Mouse (Mus musculus) thymus, postnatal 36 days (tissue): ENCODE results near the gene Zfp74.
"Not testable (repeated sequence)": the region's sequence is repeated elsewhere in the genome, so short reads cannot be mapped to it uniquely, and the experiment has no call there.

Source experiments
- DNase-seq, 2 experiments: peaks; one replicate each; pipeline ENCODE4 v3.0.0; 2022; ENCODE audit warnings: mixed read lengths in 2 of 2

The Zfp74 gene

GRCm38 (mm10) chr7:29953513-29954401 is at the start of gene Zfp74:
Zfp74 (minus strand) TSS chr7:29954089.
- DNase-seq = peak; percentile 74 to 78

GRCm38 (mm10) chr7:30000601-30001000 is 46.7 kb upstream of the Zfp74 start:
- DNase-seq = no peak

GRCm38 (mm10) chr7:29995134-29995533 is 41.2 kb upstream of the Zfp74 start:
- no peak for DNase-seq

- DNase-seq = no peak
These were observed 39.5 kb upstream of the Zfp74 start for GRCm38 (mm10) chr7:29993340-29993739.

GRCm38 (mm10) chr7:29992698-29993097 is 38.8 kb upstream of the Zfp74 start:
- DNase-seq = no peak

GRCm38 (mm10) chr7:29989031-29989430 is 35.1 kb upstream of the Zfp74 start:
- no peak for DNase-seq

- no peak for DNase-seq
These were observed 33.7 kb upstream of the Zfp74 start for GRCm38 (mm10) chr7:29987551-29987950.

GRCm38 (mm10) chr7:29986101-29986500 is 32.2 kb upstream of the Zfp74 start:
- DNase-seq = no peak

GRCm38 (mm10) chr7:29983690-29984380 is 29.9 kb upstream of the Zfp74 start, which contains the start of gene Zfp568:
Zfp568 (plus strand) TSS chr7:29983955.
- DNase-seq = peak; percentile 83

- DNase-seq = no peak
These were observed 29.4 kb upstream of the Zfp74 start for GRCm38 (mm10) chr7:29983340-29983689.

- DNase-seq = no peak
These were observed 29.0 kb upstream of the Zfp74 start for GRCm38 (mm10) chr7:29982931-29983330.

- DNase-seq = no peak
These were observed 28.5 kb upstream of the Zfp74 start for GRCm38 (mm10) chr7:29982341-29982740.

- no peak for DNase-seq
These were observed 28.0 kb upstream of the Zfp74 start for GRCm38 (mm10) chr7:29981860-29982259.

GRCm38 (mm10) chr7:29981455-29981854 is 27.6 kb upstream of the Zfp74 start:
- peak; percentile 6 to 12 for DNase-seq

GRCm38 (mm10) chr7:29980761-29981160 is 26.9 kb upstream of the Zfp74 start:
- no peak for DNase-seq

GRCm38 (mm10) chr7:29970686-29971085 is 16.8 kb upstream of the Zfp74 start:
- DNase-seq = no peak

GRCm38 (mm10) chr7:29965115-29965810 is 11.4 kb upstream of the Zfp74 start:
- not testable (repeated sequence) for DNase-seq

GRCm38 (mm10) chr7:29959004-29959403 is 5.1 kb upstream of the Zfp74 start:
- DNase-seq = no peak

- DNase-seq = no peak
These were observed 4.3 kb upstream of the Zfp74 start for GRCm38 (mm10) chr7:29958125-29958724.

GRCm38 (mm10) chr7:29956257-29956656 is 2.4 kb upstream of the Zfp74 start:
- no peak for DNase-seq

- DNase-seq = peak; percentile 20 to 23
These were observed 842 bp upstream of the Zfp74 start for GRCm38 (mm10) chr7:29954731-29955130.

- DNase-seq = no peak
These were observed 803 bp downstream of the Zfp74 start for GRCm38 (mm10) chr7:29953086-29953485.

GRCm38 (mm10) chr7:29944201-29944600 is 9.7 kb downstream of the Zfp74 start:
- DNase-seq = no peak
